Mouse (Mus musculus) E14TG2a.4 (cell line): ENCODE results near the gene Uevld.

ENCODE experiments used
- CTCF ChIP-seq: conservative IDR thresholded peaks from 2 replicates; pipeline ENCODE4 v1.5.1; 2014; ENCODE audit warnings: low read length
- NANOG ChIP-seq: IDR thresholded peaks from 2 replicates; pipeline ENCODE4 v1.6.1; 2014; ENCODE audit warnings: borderline replicate concordance, low read length, mixed read lengths

GRCm38 (mm10) chr7:46911250-46911649 is 47.1 kb downstream of the Uevld start:
- TF ChIP-seq CTCF: no peak
- no peak for TF ChIP-seq NANOG
